Mouse (Mus musculus): ENCODE data around the gene Asic3.
"Not testable (repeated sequence)": the region's sequence is repeated elsewhere in the genome, so short reads cannot be mapped to it uniquely, and the experiment has no call there.

Asic3 gene

DNA sequence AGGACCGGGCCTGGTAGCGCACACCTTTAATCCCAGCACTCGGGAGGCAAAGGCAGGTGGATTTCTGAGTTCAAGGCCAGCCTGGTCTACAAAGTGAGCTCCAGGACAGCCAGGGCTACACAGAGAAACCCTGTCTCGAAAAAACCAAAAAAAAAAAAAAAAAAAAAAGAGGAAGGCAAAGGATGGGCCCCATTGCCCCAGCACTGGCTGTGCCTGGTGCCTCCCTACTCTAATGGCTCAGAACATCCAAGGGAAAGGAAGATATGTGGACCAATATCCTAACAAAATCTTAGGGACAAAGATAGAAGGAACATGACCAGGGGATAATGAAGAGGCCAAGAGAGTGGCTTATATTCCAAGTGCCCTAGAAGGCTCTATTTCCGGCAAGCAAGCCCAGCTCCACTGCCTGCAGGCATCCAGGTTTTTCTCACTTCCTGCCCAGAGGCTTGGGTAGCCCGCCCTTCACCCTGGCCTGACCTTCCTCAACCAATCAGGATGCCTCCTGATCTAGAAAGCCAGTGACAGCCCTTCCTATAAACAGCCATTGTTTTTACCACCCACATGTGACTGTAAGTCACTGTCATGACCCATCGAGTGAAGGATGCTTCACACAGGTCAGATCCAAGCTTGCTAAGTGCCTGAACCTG, 24.1 kb upstream of the Asic3 start:
- DNase-seq: no peak

DNA sequence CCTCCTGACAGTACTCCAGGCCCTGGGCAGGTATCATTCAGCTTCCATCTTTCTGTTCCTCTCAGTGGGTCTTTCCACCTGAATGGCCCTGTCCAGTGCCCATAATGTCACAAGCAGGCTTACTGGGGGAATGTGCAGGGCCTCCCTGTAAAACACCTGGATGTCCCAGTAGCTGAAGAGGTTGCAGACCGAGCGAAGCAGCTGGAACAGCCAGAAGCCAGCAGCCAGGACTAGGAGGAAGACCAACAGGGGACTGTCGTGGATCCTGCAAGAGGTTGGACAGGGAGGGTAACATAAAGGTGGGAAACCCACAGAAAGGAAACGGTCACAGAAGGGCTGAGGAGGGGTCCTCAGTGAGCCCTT, 23.6 kb upstream of the Asic3 start:
- DNase-seq: no peak

DNA sequence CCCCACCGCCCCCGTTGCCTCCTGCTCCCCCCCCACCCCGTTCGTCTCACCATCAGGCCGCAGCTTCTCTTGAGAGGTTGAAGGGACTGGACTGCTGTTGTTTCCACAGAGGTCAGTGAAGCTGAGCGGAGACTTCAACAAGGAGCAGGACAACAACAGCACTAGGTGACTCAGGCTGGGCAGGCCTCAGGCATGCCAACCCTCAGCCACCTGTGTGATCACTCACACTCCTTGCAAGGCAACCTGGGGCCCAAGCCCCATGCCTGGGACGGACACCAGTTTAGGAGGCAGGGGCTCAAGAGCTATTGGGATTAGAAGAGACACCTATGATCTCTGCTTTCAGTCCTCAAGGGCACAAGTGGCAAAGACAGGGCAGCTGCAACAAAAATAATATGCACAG, 21.3 kb upstream of the Asic3 start, which contains the start of gene Atg9b:
TSS of gene Atg9b (minus strand) at position 280 of the 400 bp plus-strand sequence.
- no peak for DNase-seq

DNA sequence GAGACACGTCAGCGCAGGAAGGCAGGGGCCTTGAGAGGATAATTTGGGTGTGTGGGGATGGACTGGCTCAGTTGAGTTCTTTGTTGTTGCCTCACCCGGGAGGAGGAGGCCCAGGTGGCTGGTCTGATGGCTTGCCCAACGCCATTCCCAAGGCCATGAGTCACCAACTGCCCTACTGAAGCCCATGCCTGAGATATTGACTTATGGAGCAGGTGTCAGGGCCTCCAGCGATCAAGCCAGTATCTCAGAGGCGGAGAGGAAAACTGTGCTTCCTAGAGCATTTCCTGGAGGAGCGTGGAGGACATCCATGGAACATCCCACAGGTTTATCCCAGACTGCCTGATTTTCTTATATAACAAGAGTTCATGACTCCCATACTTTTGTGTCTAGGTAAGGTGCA, 20.5 kb upstream of the Asic3 start:
- DNase-seq: no peak

DNA sequence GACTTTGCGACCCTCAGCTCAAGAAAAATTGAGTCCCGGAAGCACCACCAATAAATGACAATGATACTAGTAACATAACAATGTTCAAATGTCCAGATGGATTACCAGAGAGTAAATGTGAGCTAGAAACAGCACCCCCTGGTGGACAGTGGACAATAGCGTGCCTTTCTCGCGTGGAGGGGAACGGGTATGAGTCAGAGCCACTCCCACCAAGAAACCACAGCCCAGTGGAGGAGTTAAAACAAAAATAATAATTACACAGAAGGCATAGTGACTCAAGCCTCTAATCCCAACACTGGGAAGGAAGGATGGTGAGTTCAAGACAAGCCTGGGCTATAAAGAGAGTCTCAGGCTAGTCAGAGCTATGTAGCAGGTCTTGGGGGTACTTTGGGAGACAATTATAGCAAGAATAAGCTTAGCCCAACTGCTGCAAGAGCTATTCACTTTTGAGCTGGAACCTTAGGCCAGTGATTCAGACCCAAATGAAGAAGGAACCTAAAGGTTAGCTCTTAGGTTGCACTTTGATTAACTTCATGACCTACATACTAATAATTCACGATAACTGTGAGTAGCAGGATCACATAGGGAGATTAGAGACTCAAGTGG, 19.7 kb upstream of the Asic3 start, which contains the start of gene Abcb8:
TSS of gene Abcb8 (plus strand) at position 272 of the 606 bp plus-strand sequence.
- DNase-seq: peak; percentile 78 to 88

DNA sequence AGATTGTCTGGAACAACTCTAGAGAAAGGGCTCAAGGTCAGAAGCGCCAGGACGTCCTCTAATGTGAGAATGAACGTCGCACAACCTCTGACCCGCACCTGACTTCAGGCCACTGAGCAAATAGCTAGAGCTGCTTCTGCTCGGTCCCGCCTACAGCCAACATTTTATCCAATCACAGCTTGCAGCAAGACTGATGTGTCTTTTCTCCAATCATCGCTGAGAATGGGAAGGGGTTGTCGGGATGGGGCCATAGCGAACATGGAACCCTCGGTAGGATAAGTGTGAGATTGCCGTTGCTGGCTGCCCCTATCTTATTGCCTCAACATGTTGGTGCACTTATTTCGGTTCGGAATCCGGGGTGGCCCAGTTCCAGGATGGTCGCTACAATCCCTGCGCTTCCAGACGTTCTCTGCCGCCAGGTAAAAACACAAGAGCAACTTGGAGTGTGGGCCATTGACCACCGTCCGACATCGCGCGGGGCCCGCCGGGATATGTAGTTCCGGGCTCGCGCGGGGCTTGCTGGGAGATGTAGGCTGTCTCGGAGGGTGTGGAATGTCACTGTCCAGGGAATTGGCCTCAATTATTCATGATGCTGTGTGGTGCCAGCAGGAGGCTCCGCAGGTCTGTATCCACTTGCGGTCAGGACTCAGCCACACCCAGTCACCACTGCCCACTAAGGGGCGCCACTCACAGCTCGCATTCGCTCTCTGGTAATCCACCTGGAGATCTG, 18.9 kb upstream of the Asic3 start:
- peak; percentile 96 to 99 for DNase-seq

DNA sequence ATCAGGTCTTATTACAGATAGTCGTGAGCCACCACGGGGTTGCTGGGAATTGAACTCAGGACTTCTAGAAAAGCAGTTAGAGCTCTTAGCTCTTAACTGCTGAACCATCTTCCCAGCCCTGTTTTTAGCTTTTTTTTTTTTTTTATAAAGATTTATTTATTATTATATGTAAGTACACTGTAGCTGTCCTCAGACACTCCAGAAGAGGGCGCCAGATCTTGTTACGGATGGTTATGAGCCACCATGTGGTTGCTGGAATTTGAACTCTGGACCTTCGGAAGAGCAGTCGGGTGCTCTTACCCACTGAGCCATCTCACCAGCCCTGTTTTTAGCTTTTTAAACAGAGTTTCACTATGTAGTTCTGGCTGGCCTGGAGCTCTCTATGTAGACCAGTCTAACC, 16.9 kb upstream of the Asic3 start:
- not testable (repeated sequence) for DNase-seq

DNA sequence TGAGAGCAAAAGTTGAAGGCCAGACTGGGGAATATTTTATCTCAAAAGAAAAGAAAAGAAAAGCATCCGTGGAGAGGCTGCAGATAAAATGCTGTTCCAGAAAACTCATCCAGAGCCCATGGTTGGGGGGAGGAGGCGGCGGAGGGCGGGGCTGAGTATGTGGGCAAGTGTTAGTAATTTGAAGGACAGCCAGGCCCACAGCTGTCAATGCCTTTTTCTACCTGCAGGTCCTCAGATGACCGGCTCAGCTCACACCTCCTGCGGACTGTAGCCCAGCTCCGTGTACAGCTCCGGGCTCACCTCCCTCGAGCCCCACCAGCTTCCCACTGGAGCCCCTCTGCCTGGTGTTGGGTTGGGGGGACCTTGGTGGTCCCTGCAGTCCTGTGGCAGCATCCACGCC, 13.5 kb upstream of the Asic3 start:
- DNase-seq: no peak

DNA sequence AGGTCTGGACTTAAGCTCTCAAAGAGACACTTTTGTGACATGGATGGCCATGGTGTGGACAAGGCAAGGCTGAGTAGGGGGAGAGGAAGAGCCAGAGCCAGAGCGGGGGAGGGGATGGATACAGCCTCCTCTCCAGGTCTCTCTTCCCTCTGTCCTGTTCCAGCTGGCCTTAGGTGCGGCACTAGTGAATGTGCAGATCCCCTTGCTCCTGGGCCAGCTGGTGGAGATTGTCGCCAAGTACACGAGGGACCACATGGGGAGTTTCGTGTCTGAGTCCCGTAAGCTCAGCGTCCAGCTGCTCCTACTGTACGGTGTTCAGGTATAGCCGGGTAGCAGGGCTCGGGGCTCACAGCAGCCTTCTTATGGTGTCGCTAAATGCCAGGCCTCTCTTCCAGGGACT, 12.8 kb upstream of the Asic3 start:
- peak; percentile 47 to 61 for DNase-seq

DNA sequence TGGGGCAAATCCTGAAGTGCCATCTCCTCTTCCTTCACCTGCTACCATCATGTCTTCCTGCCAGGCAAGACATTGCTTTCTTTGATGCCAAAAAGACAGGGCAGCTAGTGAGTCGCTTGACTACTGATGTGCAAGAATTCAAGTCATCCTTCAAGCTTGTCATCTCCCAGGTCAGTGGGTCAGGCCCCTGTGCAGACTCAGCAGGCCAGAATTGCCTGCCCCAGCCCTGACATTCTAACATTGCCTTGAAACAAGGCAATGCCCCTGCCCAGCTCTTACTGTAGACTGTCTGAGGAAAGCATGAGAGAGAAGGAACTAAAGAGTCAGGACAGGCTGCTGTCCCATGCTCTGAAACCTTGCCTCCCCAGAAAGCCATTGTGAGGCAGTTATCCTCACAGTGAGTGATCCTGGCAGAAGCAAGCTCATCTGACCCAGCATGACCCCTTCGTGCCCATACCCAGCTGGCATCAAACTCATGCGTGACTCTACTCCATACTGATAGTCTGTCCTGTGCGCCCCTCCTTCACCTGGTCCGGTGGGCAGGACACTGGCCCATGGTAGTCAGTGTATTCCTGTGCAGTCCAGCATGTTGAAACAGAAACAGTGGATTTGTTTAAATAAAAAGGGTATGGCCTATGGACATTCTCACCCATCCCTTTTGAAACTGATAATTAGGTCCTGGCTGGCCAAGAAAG, 12.1 kb upstream of the Asic3 start:
- DNase-seq: no peak

DNA sequence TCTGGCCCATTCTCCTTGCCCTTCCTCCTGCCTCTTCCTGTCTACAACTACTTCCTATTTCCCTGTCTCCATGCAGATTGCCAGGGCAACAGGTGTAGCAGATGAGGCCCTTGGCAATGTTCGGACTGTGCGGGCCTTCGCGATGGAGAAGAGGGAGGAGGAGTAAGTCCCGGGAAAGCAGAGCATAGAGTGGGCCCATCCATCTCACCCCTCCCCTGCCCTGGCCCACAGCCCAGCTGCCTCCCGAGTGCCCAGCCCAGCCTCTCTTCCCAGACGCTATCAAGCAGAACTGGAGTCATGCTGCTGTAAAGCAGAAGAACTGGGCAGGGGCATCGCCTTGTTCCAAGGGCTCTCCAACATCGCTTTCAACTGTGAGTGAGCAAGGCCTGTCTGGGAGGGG, 11.2 kb upstream of the Asic3 start:
- peak; percentile 37 to 59 for DNase-seq

DNA sequence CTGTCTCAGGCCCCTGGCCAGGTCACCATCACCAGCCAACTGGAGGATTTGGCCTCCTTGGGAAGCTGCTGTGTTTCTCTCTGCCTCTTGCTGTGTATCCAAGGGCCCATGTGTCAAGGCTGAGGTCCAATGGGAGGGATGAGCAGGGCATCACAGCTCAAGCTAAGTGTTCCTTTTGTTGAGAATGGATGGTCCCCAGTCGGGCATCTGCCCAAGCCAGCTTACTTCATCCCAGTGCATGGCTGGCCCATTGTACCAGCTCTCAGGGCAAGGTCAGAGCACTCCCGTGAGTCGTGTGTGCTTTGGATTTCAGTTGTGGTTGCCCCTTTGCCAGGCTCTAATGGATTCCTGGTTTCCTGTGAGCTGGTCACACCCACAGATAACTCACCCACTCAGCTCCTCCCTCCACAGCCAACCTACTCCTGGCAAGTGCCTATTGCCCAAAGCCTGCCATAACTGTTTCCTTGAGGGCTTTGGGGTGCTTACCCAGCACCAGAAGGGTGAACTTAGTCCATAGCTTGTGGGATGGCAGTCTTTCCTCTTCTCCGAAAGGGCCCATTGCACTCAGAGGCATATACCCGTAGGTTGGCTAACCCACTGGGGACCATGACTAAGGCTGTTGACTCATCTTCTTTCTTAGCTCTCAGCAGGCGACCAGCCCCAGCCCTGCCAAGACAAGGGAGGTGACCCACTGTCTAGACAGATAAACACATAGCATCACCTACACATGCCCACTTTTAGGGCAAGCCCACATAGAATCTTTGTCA, 8.4 kb upstream of the Asic3 start:
- no peak for DNase-seq

DNA sequence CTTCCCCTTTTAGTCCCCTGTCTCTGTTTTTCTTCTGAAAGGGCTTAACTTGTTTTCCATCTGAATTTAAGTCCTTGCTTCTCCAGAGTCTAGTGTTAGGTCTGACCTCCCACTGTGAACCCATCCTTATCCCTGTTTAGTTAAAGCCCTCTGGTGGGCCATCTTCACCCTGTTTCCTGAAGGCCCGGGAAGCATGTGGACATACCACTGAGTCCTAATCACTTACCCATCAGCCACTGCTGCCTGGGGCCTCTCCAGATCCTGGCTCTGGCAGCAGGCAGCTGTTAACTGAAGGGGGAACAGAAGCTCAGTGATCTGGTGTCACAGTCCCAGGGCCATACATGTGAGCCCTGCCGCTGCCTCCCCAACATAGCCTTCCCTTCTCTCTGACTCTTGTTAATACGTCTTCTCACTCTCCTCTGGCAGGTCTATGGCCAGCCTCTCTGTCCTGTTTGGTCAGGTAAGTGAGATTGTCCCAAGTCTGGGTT, 7.8 kb upstream of the Asic3 start:
- DNase-seq: no peak

DNA sequence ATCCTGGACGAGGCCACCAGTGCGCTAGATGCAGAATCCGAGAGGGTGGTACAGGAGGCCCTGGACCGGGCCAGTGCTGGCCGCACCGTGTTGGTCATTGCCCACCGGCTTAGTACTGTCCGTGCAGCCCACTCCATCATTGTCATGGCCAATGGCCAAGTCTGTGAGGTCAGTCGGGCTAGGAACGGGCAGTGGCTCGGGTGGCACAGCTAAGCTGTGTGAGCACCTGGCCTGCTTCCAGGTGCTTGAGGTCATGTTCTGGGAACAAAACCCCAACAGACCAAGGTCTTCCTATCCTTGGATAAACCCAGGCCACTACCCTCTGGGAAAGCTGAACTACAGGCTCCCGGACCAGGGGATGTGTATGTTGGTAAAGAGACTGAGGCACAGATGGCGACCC, 4.5 kb upstream of the Asic3 start:
- DNase-seq: no peak

DNA sequence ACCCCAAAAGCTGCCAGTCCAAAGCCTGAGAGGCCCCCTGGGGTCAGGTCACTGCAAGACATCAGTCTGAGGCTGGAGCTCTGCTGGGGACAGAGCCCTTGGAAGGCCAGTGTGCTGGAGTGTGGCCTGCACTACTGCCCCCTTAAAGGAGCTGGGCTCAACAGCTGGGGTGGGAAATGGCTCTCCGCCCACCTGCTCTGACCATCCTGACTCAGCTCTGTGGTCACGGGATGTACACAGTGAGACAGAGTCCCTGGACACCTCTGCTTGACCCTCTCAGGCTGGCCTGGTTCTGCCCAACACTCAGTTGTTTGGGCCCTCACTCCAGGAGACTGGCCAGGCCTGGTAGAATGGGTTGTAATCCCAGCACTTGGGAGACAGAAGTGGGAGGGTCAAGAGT, 3.7 kb upstream of the Asic3 start:
- no peak for DNase-seq

DNA sequence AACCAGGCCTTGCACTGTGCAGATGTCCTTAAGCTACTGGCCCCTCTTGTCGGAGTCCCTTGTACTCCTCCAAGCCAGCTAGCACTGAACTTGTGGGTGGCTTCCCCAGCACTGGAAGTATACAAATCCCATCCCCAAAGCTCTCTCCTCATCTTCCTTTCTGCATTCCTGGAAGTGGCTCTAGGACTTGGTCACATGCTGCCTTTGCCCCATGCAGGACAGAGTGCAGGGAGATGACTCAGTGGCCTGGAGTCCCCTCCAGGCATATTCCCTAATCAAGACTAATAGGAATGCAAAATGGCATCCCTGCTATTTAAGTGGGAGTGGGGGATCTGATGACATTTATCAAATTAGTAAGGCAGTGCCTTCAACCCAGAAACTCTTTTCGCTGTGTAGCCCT, 1.1 kb upstream of the Asic3 start:
- DNase-seq: no peak

DNA sequence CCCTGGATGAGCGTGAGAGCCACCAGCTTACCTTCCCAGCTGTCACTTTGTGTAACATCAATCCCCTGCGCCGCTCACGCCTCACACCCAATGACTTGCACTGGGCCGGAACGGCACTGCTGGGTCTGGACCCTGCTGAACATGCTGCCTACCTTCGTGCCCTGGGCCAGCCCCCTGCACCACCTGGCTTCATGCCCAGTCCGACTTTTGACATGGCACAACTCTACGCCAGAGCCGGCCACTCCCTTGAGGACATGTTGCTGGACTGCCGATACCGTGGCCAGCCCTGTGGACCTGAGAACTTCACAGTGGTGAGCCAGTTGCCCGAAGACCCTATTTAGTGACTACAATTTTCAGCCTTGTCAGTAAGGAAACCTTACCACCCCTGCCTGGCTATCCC, 746 bp downstream of the Asic3 start:
- DNase-seq: no peak

DNA sequence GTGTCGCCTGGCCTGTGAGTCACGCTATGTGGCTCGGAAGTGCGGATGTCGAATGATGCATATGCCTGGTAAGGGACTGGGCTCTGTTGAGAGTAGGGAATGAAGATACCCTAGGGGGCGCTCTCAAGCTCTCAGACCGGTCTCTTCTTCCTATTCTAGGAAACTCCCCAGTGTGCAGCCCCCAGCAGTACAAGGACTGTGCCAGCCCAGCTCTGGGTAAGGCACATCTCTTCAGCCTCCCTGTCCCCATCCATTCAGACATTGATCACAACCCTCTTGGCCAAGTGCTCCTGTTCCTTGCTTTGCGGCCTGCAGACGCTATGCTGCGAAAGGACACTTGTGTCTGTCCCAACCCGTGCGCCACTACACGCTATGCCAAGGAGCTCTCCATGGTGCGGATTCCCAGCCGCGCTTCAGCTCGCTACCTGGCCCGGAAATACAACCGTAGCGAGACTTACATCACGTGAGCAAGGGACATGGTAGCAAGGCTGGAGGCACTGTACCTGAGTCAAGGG, 3.1 kb downstream of the Asic3 start:
- DNase-seq: peak; percentile 78 to 83

DNA sequence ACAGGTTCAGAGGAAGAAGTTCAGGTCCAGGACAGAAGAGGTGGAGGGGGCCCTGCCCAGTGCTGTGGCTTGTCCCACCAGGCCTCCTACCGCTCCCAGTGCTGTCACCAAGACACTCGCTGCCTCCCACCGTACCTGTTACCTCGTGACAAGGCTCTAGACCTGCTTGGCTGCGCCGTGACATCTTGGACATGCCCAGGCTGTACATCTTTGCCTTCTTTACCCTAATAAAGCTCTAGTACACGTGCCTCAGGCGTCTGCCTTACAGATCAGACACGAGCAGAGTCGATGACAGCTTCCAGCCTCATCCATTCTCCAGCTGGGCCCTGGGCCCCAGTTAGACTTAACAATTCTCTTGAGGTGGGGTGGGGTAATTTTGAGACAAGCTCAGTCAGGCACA, 4.4 kb downstream of the Asic3 start:
- no peak for DNase-seq

DNA sequence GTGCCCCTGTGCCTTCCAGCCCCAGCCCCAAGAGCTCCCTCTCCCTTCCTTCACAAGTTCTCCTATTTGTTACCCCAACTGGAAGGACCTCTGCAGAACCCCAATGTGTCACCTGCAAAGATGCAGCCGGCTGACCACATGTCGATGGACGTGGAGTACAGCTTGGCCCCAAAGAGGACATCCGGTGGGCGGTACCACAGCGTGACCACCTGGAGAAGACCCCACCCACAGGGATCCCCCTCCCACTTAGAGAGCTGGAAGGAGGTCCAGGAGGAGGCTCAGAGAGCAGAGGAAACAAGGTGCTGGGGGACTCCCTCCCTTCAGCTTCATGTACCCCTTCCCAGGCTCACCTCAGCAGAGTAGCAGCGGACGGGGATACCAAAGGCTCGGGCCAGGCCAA, 7.2 kb downstream of the Asic3 start:
- no peak for DNase-seq

DNA sequence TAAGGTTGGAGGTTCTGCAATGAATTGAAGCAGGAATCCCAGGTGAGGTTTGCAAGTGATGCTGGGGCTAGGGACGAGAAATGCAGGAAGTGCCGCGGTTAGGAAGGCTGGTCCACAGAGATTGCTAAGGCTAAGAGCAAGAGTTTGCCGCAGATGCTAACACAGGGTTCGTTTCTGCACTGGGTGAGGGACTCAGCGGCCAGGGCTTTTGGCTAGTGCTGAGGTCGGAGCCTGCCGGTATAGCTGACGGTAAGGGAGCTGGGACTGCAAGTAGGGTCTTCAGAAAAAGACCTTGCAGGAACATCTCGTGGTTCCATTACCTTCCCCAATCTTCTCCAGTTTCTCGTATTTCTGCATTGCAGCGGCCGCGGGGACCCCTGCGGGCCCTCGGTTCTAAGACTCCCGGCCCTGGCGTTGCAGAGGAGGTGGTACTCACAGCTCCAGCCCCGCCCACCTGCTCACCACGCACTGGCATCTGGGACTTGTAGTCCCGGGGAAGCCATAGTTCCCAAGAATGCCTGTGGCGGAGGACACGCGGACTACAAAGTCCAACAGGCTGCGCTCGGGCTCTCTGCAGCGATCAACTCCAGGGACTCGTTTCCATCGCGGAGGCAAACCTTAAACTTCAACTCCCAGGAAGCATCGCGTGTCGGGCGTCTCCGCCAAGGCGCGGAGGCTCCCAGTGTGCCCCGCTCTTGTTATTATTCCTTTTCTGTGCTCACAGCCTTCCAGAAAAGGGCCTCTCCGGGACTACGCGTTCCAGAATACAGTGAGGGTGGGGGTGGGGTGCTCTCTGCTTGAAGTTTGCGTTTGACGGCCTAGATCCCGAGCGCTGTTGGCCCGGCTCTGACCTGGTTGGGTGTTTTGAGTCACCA, 10.2 kb downstream of the Asic3 start, which contains the start of the genes Cdk5 and Slc4a2:
TSS of gene Cdk5 (minus strand) at position 402 of the 875 bp plus-strand sequence.
TSS of gene Slc4a2 (plus strand) at position 709 of the 875 bp plus-strand sequence.
- peak; percentile 97 to 99 for DNase-seq

Data from cerebellum, postnatal 25 days (tissue).